Comparison of ENCODE assay signal across 33 mouse cellular contexts in genomic region chr11:68532773-68533172, GRCm38 (mm10). TPM values are rescaled to one million over a fixed set of nuclear protein-coding genes. Genes with fewer than 3 reads are reported as not detected.
A peak's percentile ranks its signal among the peaks of the same experiment; 100 is the strongest.
DNase-seq lines count a peak whose midpoint lies in the region; ATAC-seq lines count a peak whose summit lies in the region.
"Had no signal": no experiment of that assay in that cellular context is flagged by ENCODE, and none has a peak within 500 bp of the region (broad histone marks: within the 10 kb centered on the region; RNA-seq: fewer than 3 reads in every experiment).

No protein-coding gene starts in this region.

- H3K4me3 ChIP-seq in heart, embryonic 11.5 days (ENCODE audit: low read depth, low read length) = no peak overlapping the region
- H3K4me3 ChIP-seq in kidney, embryonic 15.5 days (replicated peaks) = no peak overlapping the region
- H3K4me3 ChIP-seq in midbrain, embryonic 11.5 days (ENCODE audit: low read depth, low read length) = no peak overlapping the region
- no peak overlapping the region for H3K4me3 ChIP-seq in midbrain, embryonic 16.5 days (ENCODE audit: low read depth, low read length)
- H3K4me3 ChIP-seq: embryonic facial prominence, embryonic 10.5 days; embryonic facial prominence, embryonic 15.5 days; forebrain, embryonic 12.5 days; heart, embryonic 10.5 days; hindbrain, embryonic 13.5 days; liver, embryonic 15.5 days; midbrain, embryonic 10.5 days; myocyte; neural tube, embryonic 12.5 days had no signal

- 67% methylated on average over 5 of the region's 5 CpGs for WGBS in heart, embryonic 11.5 days (ENCODE audit: insufficient replicate concordance)
- WGBS in kidney, embryonic 15.5 days = 78% methylated on average over 5 of the region's 5 CpGs
- WGBS in midbrain, embryonic 11.5 days = 81% methylated on average over 5 of the region's 5 CpGs
- 82% methylated on average over 5 of the region's 5 CpGs for WGBS in midbrain, embryonic 16.5 days

- no peak overlapping the region for H3K27ac ChIP-seq in heart, embryonic 11.5 days (ENCODE audit: low read depth, low read length)
- H3K27ac ChIP-seq in kidney, embryonic 15.5 days = no peak overlapping the region
- no peak overlapping the region for H3K27ac ChIP-seq in midbrain, embryonic 11.5 days (ENCODE audit: low read depth, low read length)
- no peak overlapping the region for H3K27ac ChIP-seq in midbrain, embryonic 16.5 days (ENCODE audit: low read length)
- H3K27ac ChIP-seq: embryonic facial prominence, embryonic 10.5 days; embryonic facial prominence, embryonic 15.5 days; forebrain, embryonic 12.5 days; heart, embryonic 10.5 days; hindbrain, embryonic 13.5 days; liver, embryonic 15.5 days; midbrain, embryonic 10.5 days; neural tube, embryonic 12.5 days had no signal

- H3K4me2 ChIP-seq in heart, embryonic 11.5 days = no peak overlapping the region
- no peak overlapping the region for H3K4me2 ChIP-seq in kidney, embryonic 15.5 days
- no peak overlapping the region for H3K4me2 ChIP-seq in midbrain, embryonic 11.5 days
- no peak overlapping the region for H3K4me2 ChIP-seq in midbrain, embryonic 16.5 days (ENCODE audit: low read length)
- H3K4me2 ChIP-seq: embryonic facial prominence, embryonic 15.5 days; forebrain, embryonic 12.5 days; hindbrain, embryonic 13.5 days; liver, embryonic 15.5 days; neural tube, embryonic 12.5 days had no signal

- no peaks in the 10 kb centered on the region for H3K27me3 ChIP-seq in heart, embryonic 11.5 days (ENCODE audit: control insufficient read depth, insufficient read depth, low read length)
- no peaks in the 10 kb centered on the region for H3K27me3 ChIP-seq in kidney, embryonic 15.5 days
- H3K27me3 ChIP-seq in midbrain, embryonic 11.5 days (ENCODE audit: control insufficient read depth, insufficient read depth, low read length) = no peaks in the 10 kb centered on the region
- no peaks in the 10 kb centered on the region for H3K27me3 ChIP-seq in midbrain, embryonic 16.5 days (ENCODE audit: control insufficient read depth, insufficient read depth, low read depth, low read length)
- H3K27me3 ChIP-seq: embryonic facial prominence, embryonic 15.5 days; liver, embryonic 15.5 days had no signal

- H3K4me1 ChIP-seq in heart, embryonic 11.5 days (ENCODE audit: control insufficient read depth, insufficient read depth, low read length) = no peaks in the 10 kb centered on the region; the same call in 1 of the 2 replicates
- H3K4me1 ChIP-seq in kidney, embryonic 15.5 days = peaks cover 4% of the 10 kb centered on the region; the same call in 1 of the 2 replicates
- no peaks in the 10 kb centered on the region for H3K4me1 ChIP-seq in midbrain, embryonic 11.5 days (ENCODE audit: control insufficient read depth, insufficient read depth, low read length)
- H3K4me1 ChIP-seq in midbrain, embryonic 16.5 days (ENCODE audit: control insufficient read depth, insufficient read depth, low read length) = no peaks in the 10 kb centered on the region
- H3K4me1 ChIP-seq: embryonic facial prominence, embryonic 15.5 days; hindbrain, embryonic 13.5 days; liver, embryonic 15.5 days; neural tube, embryonic 12.5 days had no signal

- no peaks in the 10 kb centered on the region for H3K9me3 ChIP-seq in heart, embryonic 11.5 days (replicated peaks; ENCODE audit: control insufficient read depth, low read length)
- no peaks in the 10 kb centered on the region for H3K9me3 ChIP-seq in kidney, embryonic 15.5 days (replicated peaks)
- no peaks in the 10 kb centered on the region for H3K9me3 ChIP-seq in midbrain, embryonic 11.5 days (ENCODE audit: control insufficient read depth, low read length)
- no peaks in the 10 kb centered on the region for H3K9me3 ChIP-seq in midbrain, embryonic 16.5 days (replicated peaks; ENCODE audit: control insufficient read depth, low read length, poor library complexity, severe bottlenecking)
- H3K9me3 ChIP-seq: embryonic facial prominence, embryonic 10.5 days; embryonic facial prominence, embryonic 15.5 days; forebrain, embryonic 12.5 days; heart, embryonic 10.5 days; hindbrain, embryonic 13.5 days; liver, embryonic 15.5 days; midbrain, embryonic 10.5 days; neural tube, embryonic 12.5 days had no signal

- no peak for ATAC-seq in heart, embryonic 11.5 days (replicated peaks; ENCODE audit: insufficient number of reproducible peaks, low FRiP score, low TSS enrichment)
- no peak for ATAC-seq in kidney, embryonic 15.5 days (replicated peaks; ENCODE audit: low FRiP score)
- ATAC-seq in midbrain, embryonic 11.5 days (ENCODE audit: low FRiP score) = no peak
- ATAC-seq in midbrain, embryonic 16.5 days = no peak
- ATAC-seq: forebrain, postnatal 0 days; intestine, postnatal 0 days had no signal

- peak; percentile 39 for DNase-seq in heart, postnatal 4 days
- DNase-seq in kidney, postnatal 36 days = peak; percentile 46 to 66
- DNase-seq in midbrain, embryonic 11.5 days (ENCODE audit: low spot score, missing footprints) = peak; percentile 14
- no peak for DNase-seq in gastrocnemius, postnatal 4 days (ENCODE audit: low spot score in 2 of 2)
- DNase-seq: adrenal gland, postnatal 10 days; B cell, adult 2 months; cerebellum, adult 2 months; cerebellum, postnatal 14 days; forebrain, postnatal 0 days; heart, postnatal 36 days; liver; right cerebral cortex, adult 18-20 months; spleen, adult 18-20 months; thymus, postnatal 14 days had no signal

- H3K36me3 ChIP-seq in heart, embryonic 11.5 days (ENCODE audit: control insufficient read depth, insufficient read depth, low read length) = no peaks in the 10 kb centered on the region
- H3K36me3 ChIP-seq in kidney, embryonic 15.5 days = no peaks in the 10 kb centered on the region
- H3K36me3 ChIP-seq in midbrain, embryonic 11.5 days (ENCODE audit: control insufficient read depth, insufficient read depth, low read length) = no peaks in the 10 kb centered on the region
- H3K36me3 ChIP-seq in midbrain, embryonic 16.5 days (ENCODE audit: control insufficient read depth, insufficient read depth, low read length) = no peaks in the 10 kb centered on the region
- H3K36me3 ChIP-seq: embryonic facial prominence, embryonic 10.5 days; embryonic facial prominence, embryonic 15.5 days; forebrain, embryonic 12.5 days; heart, embryonic 10.5 days; hindbrain, embryonic 13.5 days; liver, embryonic 15.5 days; midbrain, embryonic 10.5 days; neural tube, embryonic 12.5 days had no signal

- no peak overlapping the region for H3K9ac ChIP-seq in heart, embryonic 11.5 days (ENCODE audit: low read depth, low read length)
- no peak overlapping the region for H3K9ac ChIP-seq in kidney, embryonic 15.5 days
- H3K9ac ChIP-seq in midbrain, embryonic 11.5 days (ENCODE audit: low read length) = no peak overlapping the region
- H3K9ac ChIP-seq in midbrain, embryonic 16.5 days (ENCODE audit: low read depth, low read length) = no peak overlapping the region
- H3K9ac ChIP-seq: embryonic facial prominence, embryonic 15.5 days; forebrain, embryonic 12.5 days; forebrain, postnatal 0 days; hindbrain, embryonic 13.5 days; liver, embryonic 15.5 days; neural tube, embryonic 12.5 days had no signal

RNA-seq across cellular contexts. Expression of gene Mfsd6l, which starts 23.2 kb away (rescaled TPM):
- under 1 TPM; 0.36 to 0.60 TPM for total RNA-seq in heart, postnatal 4 days (2021)
- polyA plus RNA-seq in heart, embryonic 11.5 days (2014; fragmentation: Nextera tagmentation; extraction: Ambion mirVana) = 0.17 TPM in 1 of 2 replicates, not detected in the other
- polyA plus RNA-seq in kidney, embryonic 15.5 days (2015; fragmentation: Nextera tagmentation; extraction: Ambion mirVana) = 2.1 TPM in 2 replicates
- not detected in 2 replicates for polyA plus RNA-seq in midbrain, embryonic 11.5 days (2014; fragmentation: Nextera tagmentation; extraction: Ambion mirVana)
- 0.09 TPM in 1 of 2 replicates, not detected in the other for polyA plus RNA-seq in midbrain, embryonic 16.5 days (2015; fragmentation: Nextera tagmentation; extraction: Ambion mirVana)
- under 1 TPM in 1 of 2 experiments, not detected in 1; 0.21 TPM for total RNA-seq in gastrocnemius, postnatal 4 days (2021)
- total RNA-seq: gastrocnemius, adult 8-10 months; heart, postnatal 36 days; layer of hippocampus, adult 18-20 months; left cerebral cortex, adult 18-20 months; left cerebral cortex, postnatal 14 days had no signal
- polyA plus RNA-seq: forebrain, embryonic 12.5 days; hindbrain, embryonic 13.5 days; limb, embryonic 11.5 days; liver, embryonic 15.5 days; midbrain, embryonic 10.5 days; myocyte; neural tube, embryonic 12.5 days had no signal

RNA-seq across cellular contexts. Expression of gene Pik3r6, which starts 30.0 kb away (rescaled TPM):
- total RNA-seq in heart, postnatal 4 days (2021) = 1 to 10 TPM; 5.0 to 6.1 TPM
- 1.6 and 2.5 TPM in 2 replicates for polyA plus RNA-seq in heart, embryonic 11.5 days (2014; fragmentation: Nextera tagmentation; extraction: Ambion mirVana)
- 4.4 and 5.6 TPM in 2 replicates for polyA plus RNA-seq in kidney, embryonic 15.5 days (2015; fragmentation: Nextera tagmentation; extraction: Ambion mirVana)
- 0.98 and 1.3 TPM in 2 replicates for polyA plus RNA-seq in midbrain, embryonic 11.5 days (2014; fragmentation: Nextera tagmentation; extraction: Ambion mirVana)
- polyA plus RNA-seq in midbrain, embryonic 16.5 days (2015; fragmentation: Nextera tagmentation; extraction: Ambion mirVana) = 1.3 and 2.5 TPM in 2 replicates
- total RNA-seq in gastrocnemius, postnatal 4 days (2021) = 1 to 10 TPM; 3.8 to 4.8 TPM

RNA-seq across cellular contexts. Expression of gene Ccdc42, which starts 54.0 kb away (rescaled TPM):
- total RNA-seq in heart, postnatal 4 days (2021) = under 1 TPM in 1 of 2 experiments, not detected in 1; 0.25 TPM
- 0.29 and 0.58 TPM in 2 replicates for polyA plus RNA-seq in heart, embryonic 11.5 days (2014; fragmentation: Nextera tagmentation; extraction: Ambion mirVana)
- 3.2 and 3.8 TPM in 2 replicates for polyA plus RNA-seq in kidney, embryonic 15.5 days (2015; fragmentation: Nextera tagmentation; extraction: Ambion mirVana)
- 0.92 and 1.5 TPM in 2 replicates for polyA plus RNA-seq in midbrain, embryonic 11.5 days (2014; fragmentation: Nextera tagmentation; extraction: Ambion mirVana)
- 0.18 and 0.65 TPM in 2 replicates for polyA plus RNA-seq in midbrain, embryonic 16.5 days (2015; fragmentation: Nextera tagmentation; extraction: Ambion mirVana)
- total RNA-seq in gastrocnemius, postnatal 4 days (2021) = not detected
- total RNA-seq: ES-E14; gastrocnemius, adult 8-10 months; heart, postnatal 36 days had no signal
- polyA plus RNA-seq: embryonic facial prominence, embryonic 15.5 days; liver, embryonic 15.5 days; myocyte had no signal

Comparison
In these comparisons a context has a peak if more than half of its experiments do, and no peak if none do; other contexts are left out.
1. DNase-seq: peak in heart, postnatal 4 days (single experiment), kidney, postnatal 36 days (2 of 2) and midbrain, embryonic 11.5 days (single experiment); none in gastrocnemius, postnatal 4 days (0 of 2).